In the genomic region with DNA sequence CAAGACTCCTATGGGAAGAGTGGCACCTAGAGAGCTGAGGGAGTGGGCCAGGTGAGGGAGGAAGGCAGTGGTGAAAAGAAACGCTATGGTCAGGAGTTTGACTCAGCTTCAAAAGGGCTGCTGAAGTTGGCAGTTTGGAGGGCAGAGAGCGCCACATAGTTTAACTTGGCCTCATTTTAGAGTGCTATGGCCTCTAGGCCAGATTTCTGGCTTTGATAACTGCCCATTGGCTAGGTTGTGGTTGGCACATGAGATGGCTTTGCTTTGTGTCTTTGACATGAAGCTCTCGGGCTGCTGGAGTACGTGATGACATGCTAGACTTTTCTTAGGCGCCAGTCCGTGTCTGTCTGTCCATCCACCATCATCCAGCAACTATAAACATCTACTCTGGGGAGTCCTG, we compare ENCODE assay signal across 32 mouse cellular contexts. TPM values are rescaled to one million over a fixed set of nuclear protein-coding genes. Genes with fewer than 3 reads are reported as not detected.
"Had no signal": no experiment of that assay in that cellular context is flagged by ENCODE, and none has a peak within 500 bp of the region (broad histone marks: within the 10 kb centered on the region; RNA-seq: fewer than 3 reads in every experiment).

No protein-coding gene starts in this region.

- H3K9me3 ChIP-seq: embryonic facial prominence, embryonic 10.5 days; embryonic facial prominence, embryonic 12.5 days; embryonic facial prominence, embryonic 13.5 days; embryonic facial prominence, embryonic 15.5 days; forebrain, embryonic 10.5 days; forebrain, embryonic 12.5 days; forebrain, embryonic 13.5 days; forebrain, embryonic 15.5 days; heart, embryonic 10.5 days had no signal

- H3K27ac ChIP-seq: embryonic facial prominence, embryonic 10.5 days; embryonic facial prominence, embryonic 12.5 days; embryonic facial prominence, embryonic 13.5 days; embryonic facial prominence, embryonic 15.5 days; forebrain, embryonic 10.5 days; forebrain, embryonic 12.5 days; forebrain, embryonic 13.5 days; forebrain, embryonic 15.5 days; gastrocnemius, adult 2 months; heart, adult 2 months; heart, embryonic 10.5 days had no signal

- DNase-seq: cerebellum, adult 8-10 months; cerebellum, adult 9-10 months; cerebellum, adult 9-11 months; cerebellum, postnatal 10 days; cerebellum, postnatal 14 days; cerebellum, postnatal 25 days; cerebellum, postnatal 36 days; embryo, embryonic 11 days; forebrain, postnatal 0 days; gastrocnemius, adult 2 months; gastrocnemius, postnatal 10 days; gastrocnemius, postnatal 14 days; gastrocnemius, postnatal 25 days; gastrocnemius, postnatal 36 days; heart, adult 11 months; heart, adult 18-20 months; heart, adult 2 months had no signal

- H3K9ac ChIP-seq: embryonic facial prominence, embryonic 12.5 days; embryonic facial prominence, embryonic 13.5 days; embryonic facial prominence, embryonic 15.5 days; forebrain, embryonic 12.5 days; forebrain, embryonic 13.5 days; forebrain, embryonic 15.5 days; forebrain, postnatal 0 days had no signal

- H3K27me3 ChIP-seq: embryonic facial prominence, embryonic 12.5 days; embryonic facial prominence, embryonic 13.5 days; embryonic facial prominence, embryonic 15.5 days; forebrain, embryonic 12.5 days; forebrain, embryonic 13.5 days; forebrain, embryonic 15.5 days had no signal

- H3K4me1 ChIP-seq: embryonic facial prominence, embryonic 15.5 days; forebrain, embryonic 12.5 days; forebrain, embryonic 13.5 days; forebrain, embryonic 15.5 days had no signal

- H3K36me3 ChIP-seq: embryonic facial prominence, embryonic 10.5 days; embryonic facial prominence, embryonic 12.5 days; embryonic facial prominence, embryonic 13.5 days; embryonic facial prominence, embryonic 15.5 days; forebrain, embryonic 10.5 days; forebrain, embryonic 12.5 days; forebrain, embryonic 15.5 days; heart, embryonic 10.5 days had no signal

- H3K4me2 ChIP-seq: embryonic facial prominence, embryonic 12.5 days; embryonic facial prominence, embryonic 13.5 days; embryonic facial prominence, embryonic 15.5 days; forebrain, embryonic 12.5 days; forebrain, embryonic 13.5 days; forebrain, embryonic 15.5 days had no signal

- ATAC-seq: forebrain, embryonic 13.5 days; forebrain, embryonic 14.5 days; forebrain, embryonic 15.5 days; forebrain, postnatal 0 days had no signal

- H3K4me3 ChIP-seq: embryonic facial prominence, embryonic 10.5 days; embryonic facial prominence, embryonic 12.5 days; embryonic facial prominence, embryonic 13.5 days; embryonic facial prominence, embryonic 15.5 days; erythroblast, embryonic 14.5 days; forebrain, embryonic 10.5 days; forebrain, embryonic 12.5 days; forebrain, embryonic 13.5 days; forebrain, embryonic 15.5 days; gastrocnemius, adult 2 months; heart, adult 2 months; heart, embryonic 10.5 days had no signal

RNA-seq across cellular contexts. Expression of gene Ccr7, which starts 5.4 kb away (rescaled TPM):
- total RNA-seq: common myeloid progenitor, adult 5-6 weeks; gastrocnemius, adult 18-20 months; gastrocnemius, adult 2 months; gastrocnemius, adult 8-10 months; gastrocnemius, postnatal 25 days; gastrocnemius, postnatal 36 days; granulocyte monocyte progenitor cell, adult 5-6 weeks had no signal
- polyA plus RNA-seq: erythroblast, embryonic 14.5 days; forebrain, embryonic 12.5 days; forebrain, embryonic 13.5 days; forebrain, embryonic 14.5 days; forebrain, embryonic 15.5 days had no signal
